Mouse (Mus musculus): ENCODE data around the gene Lenep.

GRCm38 (mm10) chr3:89396654-89397005 lies 6.0 kb downstream of the Lenep start:
- TF ChIP-seq CTCF (IDR thresholded peaks at IDR 0.05; ENCODE audit: borderline replicate concordance, control insufficient read depth, extremely low read depth, insufficient read depth, low read length, poor library complexity) (no peak), POLR2A (IDR thresholded peaks at IDR 0.05; ENCODE audit: control insufficient read depth, extremely low read depth, insufficient read depth, low read length, poor library complexity) (no peak)

All from thymus, adult 2 months (tissue).